Mouse (Mus musculus) CD4-positive, CD25-positive, alpha-beta regulatory T cell, adult 2 months (primary cell): ENCODE measurements around the gene Gns.
A peak's percentile ranks its signal among the peaks of the same experiment; 100 is the strongest.
"Not testable (repeated sequence)": the region's sequence is repeated elsewhere in the genome, so short reads cannot be mapped to it uniquely, and the experiment has no call there.

ENCODE experiments used
- DNase-seq: peaks from one replicate; pipeline ENCODE4 v3.0.0-alpha.2; 2012; ENCODE audit warnings: low read depth, low spot score

The Gns gene

DNA sequence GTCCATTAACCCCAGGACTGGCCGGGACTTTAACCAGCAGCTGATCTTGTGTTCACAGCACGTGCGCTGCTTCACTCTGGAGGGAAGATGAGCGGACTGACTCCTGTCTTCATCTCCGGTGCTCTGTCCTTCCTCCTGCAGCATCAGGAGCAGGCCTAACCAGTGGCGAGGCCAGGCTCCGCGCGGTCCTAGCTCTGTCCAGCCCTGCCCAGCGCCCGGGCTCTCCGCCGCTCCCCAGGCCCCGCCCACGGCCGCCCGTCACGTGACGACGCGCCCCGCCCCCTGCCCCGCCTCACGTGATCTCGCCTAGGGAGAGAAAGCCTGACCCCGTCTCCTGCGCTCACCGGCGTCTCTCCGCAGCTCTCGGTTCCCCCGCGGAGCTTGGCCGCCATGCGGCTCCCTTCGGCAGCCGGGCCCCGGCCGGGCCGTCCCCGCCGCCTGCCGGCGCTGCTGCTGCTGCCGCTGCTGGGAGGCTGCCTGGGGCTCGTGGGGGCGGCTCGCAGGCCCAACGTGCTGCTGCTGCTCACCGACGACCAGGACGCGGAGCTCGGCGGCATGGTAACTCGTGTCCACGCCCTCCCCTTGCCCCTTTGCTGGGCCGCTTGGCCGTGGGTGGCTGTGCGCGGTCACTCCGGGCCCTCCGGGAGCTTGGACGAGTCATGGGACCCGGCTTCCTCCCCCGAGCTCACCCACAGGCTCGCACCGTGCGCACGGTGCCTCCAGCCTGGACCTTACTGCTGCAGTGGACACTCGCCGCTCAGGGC, at the start of gene Gns:
TSS of gene Gns (plus strand) at position 290 of the 764 bp plus-strand sequence.
- peak; percentile 90 for DNase-seq

DNA sequence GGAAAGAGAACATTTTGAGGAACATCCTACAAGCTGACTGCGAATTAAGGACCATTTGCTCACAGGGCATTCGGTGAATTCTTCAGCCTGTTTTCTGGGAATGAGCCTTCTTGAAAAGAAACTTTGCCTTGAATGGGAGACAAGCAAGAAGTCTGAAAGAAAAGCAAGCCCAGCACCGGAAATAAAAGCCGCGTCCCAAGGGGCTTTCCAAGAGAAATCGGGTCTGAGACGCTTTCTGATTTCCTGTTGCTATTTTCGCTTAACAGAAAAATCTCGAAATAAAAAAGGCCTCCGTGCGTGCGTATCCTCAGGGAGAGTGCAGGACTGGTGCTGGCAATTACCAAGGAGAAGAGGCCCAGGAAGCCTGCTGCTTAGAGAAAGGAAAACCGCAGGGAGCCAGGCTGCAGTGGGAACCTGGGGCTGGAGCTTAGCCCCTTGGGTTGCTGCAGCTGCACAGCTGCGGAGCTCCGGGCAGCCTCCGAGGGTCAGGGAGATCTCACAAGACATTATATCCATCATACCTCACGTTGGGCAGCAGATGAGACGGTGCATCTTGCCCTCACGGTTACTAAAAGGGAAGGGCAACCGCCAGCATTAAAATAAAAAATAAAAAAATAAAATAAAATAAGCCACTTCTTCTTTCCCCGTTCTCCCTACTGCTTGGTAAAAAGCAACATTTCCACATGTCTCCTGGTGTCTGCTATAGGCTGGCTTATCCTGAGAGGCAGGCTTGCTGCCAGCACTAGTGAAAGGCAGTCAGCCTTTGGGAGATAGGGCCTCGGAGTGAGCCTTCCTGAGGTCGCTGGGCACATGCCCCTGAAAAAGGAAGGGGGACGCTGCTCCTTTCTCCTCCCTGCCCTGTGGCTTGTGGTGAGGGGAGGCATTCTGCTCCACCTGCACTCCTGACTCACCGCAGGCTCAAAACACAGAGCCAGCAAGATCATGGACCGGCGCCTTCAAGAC, 49.3 kb upstream of the Gns start:
- peak; percentile 77 for DNase-seq

DNA sequence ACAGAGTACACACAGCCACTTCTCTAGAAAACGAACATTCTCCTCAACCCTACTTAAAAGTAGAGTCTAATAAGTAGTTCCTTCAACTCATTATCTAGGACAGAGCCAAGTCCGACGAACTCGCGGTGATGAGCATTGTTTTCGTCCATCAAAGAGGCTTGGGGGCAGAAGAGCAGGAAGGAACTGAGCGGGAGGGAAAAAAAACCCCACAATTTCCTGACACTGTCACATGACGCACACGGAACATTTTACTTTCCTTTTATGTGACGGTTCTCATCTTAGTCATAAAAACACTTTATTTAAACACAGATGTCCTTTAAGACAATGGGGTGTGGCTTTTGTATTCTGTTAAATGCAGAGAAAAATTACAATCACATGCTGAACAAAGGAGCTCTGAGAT, 48.5 kb upstream of the Gns start:
- peak; percentile 91 for DNase-seq

DNA sequence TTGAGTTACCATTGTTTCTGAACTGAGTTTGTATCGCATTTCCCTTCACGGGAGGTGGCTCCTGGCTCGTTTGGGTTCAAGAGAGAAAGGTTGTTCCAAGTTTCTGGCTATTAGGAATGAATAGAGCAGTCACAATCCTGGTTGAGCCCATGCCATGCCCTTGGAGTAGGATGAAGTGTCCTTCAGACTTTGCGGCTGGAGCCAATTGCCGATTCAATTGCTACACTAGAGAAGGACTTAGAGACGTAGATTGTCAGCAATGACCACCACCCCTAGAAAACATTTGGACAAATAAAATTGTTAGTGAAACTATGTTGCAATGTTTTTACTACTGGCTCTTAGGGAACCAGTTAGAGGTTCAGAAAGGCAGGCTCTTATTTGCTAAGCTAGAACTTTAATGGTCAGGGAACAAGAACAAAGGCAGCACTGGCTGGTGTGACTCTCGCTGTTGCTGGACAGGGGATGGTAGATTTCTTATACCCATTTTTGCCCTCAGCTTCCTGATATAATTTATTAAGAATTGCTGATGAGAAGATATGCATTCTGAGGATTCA, 46.4 kb upstream of the Gns start:
- no peak for DNase-seq

DNA sequence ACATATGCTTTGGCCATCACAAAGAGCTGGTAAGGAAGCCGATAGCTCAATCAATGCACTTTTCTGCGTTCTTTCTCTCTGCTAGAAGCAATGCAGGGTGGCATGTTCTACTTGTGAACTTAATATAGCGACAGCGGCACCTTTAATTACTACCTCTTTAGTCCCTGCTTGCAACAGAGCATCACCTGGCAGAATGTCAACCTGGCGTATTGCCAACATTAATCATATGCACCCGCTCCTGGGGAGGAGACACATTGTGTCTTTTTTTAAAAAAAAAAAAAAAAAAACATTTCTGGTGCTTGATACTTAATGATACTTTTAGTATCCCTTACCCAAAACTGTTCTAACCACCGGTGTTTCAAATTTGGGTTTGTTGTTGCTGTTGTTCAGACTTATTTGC, 41.4 kb upstream of the Gns start:
- no peak for DNase-seq

DNA sequence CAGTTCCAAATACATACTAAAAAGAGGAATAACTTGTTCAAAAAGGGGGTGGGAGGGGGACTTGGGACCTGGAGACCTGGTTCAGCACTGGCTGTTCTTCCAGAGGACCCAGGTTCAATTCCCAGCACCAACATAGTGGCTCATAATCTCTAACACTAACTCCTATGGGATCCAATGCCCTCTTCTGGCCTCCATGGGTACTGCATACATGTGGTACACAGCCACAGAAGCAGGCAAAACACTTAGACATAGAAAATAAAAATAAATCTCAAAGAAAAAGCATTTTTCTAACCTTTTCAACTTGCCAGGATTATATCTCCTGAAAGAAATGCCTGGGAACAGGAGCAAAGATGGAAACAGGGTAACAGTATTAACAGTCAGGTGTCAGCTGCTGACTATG, 38.7 kb upstream of the Gns start:
- DNase-seq = peak; percentile 44

DNA sequence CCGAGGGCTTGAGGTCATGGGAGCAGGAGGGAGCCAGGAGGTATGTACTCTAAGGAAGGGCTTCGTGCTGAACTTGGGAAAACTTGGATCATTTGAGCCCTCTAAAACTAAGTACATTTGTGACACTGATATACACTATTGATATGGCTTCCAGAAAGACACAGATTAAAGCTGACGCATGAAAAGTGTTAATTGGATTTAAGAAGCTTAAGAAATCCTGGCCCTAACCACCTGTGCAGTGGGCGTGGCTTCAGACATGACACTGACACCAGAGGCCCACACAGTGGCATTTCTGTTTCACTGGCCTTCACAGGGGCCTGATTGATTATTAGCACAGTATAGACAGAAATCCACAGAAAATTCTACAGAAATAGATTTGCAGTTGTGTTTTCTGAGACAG, 35.3 kb upstream of the Gns start:
- DNase-seq = no peak

DNA sequence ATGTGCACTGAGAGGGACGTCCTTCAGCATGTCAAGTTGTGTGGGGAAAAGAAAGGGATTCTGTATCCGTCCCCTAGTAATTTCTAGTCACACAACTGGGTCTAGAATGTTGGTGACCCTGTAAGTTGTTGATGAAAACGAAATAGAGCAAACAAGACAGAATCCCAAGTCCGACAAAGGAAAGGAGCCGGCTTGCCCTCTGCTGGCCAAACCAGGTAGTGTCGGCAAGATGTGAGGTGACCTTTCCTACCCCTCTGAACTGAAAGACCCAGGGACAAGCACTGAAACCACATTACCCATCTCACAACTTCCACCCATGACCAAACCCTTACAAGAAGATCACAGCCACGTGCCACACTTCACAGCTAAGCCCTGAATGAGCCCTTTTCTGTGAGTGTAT, 34.0 kb upstream of the Gns start:
- DNase-seq = peak; percentile 87

DNA sequence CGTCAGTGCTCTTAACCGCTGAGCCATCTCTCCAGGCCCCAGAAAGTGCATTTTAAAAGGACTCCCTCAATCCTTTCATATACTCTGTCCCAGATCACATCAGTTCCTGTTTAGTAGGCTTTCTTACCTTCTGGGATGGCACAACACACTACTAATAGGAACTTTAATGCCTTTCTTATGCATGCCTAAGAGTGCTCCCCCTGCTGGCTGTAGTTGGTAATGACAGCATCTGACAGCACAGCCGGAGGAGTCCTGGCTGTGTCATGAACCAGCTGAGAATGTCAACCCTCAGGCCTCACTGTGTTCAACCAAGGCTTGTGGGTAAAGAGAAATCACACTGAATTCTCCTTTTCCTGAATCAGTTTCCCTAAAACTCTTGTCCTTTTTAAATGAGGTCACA, 30.3 kb upstream of the Gns start:
- peak; percentile 88 for DNase-seq

DNA sequence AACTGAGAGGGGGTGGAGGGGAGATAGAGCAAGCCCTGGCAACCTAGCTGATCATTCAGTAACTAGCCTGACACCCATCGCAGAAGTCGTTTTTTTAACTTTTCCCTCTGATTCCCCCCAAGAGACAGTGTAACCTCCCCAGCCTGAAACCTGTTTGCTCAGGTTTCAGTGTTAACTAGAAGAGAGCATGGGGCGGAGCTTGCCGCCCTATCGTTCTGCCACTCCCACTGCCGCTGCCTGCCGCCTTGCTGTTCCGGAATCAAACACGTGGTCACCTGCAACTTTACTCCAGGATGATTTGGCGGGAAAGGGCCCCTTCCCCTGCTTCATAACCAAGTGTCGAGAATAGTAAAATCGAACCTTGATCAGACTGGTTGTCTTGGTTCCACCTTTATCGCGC, 28.4 kb upstream of the Gns start:
- not testable (repeated sequence) for DNase-seq

DNA sequence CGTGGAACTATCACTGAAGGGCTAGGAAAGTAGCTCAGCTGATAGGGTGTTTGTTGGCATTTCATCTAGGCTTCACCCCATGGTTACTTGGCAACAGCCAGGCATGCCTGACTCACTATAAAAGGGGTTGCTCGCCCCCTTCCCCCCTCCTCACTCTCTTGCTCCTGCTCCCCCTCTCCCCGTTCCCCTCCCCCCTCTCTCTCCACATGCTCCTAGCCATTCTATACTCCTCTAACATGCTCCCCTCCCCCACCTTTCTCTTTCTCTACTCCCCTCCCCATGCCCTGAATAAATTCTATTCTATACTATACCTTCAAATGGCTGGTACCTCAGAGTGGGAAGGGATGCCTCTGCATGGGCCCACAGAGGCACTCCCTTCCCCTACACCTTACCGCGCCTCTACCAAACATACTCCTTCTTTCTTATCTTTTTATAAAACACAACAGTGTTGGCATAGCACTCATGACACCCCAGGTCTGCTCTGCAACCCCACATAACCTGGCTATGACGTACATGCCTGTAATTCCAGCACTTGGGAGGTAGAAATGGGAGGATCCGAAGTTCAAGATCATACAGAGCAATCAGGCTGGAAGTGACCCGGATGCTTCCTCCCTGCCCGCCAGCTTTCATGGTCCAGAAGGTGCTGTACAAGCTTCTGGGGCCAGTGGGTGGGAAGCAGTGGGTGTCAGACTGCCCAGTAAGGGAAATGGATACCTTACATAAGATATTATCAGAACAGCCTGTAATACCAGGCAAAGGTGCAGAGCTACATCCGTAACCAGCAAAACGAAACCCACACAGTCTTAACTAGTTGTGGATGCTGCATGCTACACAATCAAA, 23.9 kb upstream of the Gns start:
- no peak for DNase-seq

DNA sequence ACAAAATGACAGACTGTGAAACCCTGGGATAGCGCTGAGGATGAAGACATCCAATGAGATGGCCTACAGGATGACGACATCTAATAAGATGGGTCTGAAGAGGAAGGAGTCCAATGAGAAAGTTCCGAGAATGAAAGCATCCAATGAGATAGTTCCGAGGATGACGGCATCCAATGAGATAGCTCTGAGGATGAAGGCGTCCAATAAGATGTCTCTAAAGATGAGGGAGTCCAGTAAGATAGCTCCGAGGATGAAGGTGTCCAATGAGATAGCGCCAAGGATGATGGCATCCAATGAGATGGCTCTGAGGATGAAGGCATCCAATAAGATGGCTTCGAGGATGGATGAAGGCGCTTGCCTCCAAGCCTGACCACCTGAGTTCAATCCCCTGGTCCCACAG, 22.6 kb upstream of the Gns start:
- no peak for DNase-seq

DNA sequence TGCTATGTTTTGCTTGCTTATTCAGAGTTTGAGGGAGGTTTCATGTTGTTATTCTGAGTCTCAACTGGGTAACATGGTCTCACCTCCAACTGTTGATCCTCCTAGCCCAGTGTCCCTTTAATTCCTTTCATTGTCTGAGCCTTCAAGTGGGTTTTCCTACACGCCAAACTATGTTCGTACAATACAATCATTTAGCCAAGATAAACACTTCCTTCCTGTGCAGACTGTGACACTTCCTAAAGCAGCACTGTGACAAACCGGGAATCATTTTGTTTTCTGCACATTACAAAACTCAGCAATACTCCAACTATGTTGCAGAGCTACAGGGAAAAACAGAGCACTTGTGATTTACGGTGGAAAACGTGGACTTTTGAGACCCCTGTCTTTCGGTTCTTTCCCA, 21.0 kb upstream of the Gns start:
- no peak for DNase-seq

DNA sequence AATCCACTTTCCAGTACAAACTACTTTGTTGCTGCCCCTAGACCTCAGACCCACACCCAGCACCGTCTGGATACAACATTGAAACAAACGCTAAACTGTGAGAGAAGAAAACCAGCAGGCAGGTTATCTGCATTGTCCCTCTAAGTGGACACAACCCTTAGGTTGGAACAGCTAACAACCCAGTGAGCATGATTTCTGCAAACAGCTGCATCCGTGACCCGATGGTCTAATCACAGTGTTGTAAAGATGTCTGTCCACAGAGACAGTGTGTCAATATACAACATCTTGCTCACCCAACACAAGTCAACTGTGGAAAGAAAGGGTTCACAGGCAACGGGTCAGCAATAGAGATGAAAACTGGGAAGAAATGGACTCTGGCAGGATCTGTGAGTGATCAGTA, 15.6 kb upstream of the Gns start:
- no peak for DNase-seq

DNA sequence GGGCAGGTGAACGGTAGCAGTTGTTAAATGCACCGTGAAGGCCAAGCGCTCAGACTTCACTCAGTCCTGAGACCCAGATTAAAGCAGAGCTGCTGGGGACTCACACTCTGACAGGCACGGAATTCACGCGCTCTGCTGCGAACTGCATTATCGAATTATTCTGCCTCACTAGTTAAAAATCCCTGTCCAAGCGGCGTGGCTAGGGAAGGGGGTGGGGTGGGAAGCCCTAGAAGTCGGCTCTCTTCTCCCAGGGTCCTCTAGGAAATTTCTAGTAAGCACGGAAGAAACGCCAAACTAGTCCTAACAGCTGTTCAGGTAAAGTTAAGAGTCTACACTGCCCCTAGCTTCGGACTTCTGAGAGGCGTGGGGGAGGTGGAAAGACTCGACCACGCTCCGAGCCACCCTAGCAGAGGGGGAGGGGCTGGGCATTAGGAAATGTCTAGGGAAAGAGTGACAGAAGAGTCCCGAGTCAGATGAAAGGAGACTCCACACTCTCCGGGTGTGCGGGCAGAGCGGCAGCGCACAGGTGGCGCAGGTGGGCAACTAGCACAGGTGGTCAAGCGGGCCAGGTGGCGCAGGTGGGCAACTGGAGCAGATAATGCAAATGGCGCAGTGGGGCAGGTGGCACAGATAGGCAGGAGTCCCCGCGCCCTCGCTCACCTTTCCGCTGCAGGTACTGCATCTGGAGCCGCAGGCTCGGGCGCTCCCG, 14.4 kb upstream of the Gns start:
- no peak for DNase-seq

DNA sequence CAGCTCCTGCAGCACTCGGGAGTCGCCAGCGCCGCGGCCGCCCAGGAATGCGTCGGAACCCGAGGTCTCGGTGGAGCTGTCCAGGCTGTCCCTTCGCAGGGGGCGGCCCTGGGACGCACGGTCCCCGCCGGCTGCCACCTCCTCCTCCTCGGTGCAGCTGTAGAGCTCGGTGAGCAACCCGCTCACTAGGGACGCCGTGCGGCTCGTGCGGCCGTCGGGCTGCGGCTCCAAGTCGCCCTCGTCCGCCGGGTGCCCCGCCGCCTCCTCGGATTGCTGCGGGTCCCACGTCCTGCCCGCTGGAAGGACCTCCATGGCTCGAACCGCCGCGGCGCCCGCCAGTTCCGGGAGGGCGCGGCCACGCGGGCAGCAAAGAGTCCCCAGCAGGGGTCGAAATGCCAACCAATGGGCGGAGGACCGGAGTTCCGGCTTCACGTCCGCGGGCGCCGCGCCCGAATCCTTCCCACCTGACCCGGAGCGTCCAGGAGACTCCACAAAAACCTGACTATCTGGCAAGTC, 13.8 kb upstream of the Gns start, which contains the start of gene Tbc1d30:
TSS of gene Tbc1d30 (minus strand) at position 213 of the 516 bp plus-strand sequence.
- DNase-seq = peak; percentile 51

DNA sequence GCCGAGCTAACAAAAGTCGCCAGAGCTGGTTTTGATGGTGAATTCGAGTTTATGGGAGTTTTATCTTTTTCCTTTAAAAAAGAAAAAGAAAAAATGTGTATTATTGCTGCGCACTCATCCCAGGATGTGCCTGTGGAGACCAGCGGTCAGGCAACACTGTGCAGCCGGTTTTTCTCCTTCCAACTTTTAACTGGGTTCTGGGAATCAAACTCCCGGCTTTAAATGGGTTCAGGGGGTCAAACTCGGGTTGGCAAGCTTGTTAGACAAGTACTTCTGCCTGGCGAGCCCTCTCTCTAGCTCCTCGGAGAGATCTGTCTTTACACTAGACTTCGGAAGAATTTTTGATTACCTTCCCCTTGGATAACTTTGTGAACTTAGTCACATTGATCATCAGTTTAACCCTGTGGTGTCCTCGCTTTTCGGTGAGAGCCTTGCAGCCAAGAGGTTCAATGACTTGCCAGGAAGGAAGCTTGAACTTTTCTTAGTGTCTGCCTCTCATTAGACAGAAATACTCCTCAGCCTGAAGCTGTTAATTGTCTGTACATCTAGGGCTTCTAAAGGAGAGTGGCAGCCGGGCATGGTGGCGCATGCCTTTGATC, 13.1 kb upstream of the Gns start:
- no peak for DNase-seq

DNA sequence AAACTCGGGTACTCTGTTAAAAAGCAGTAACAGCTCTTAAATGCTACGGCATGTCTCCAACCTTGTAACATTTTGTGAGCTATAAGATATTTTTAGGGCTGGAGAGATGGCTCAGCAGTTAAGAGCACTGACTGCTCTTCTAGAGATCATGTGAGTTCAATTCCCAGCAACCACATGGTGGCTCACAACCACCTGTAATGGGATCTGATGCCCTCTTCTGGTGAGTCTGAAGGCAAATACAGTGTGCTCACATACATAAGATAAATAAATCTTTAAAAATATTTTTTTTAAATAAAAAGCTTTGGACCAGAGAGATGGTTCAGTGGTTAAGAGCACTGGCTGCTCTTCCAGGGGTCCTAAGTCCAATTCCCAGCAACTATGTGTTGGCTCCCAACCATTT, 4.5 kb upstream of the Gns start:
- no peak for DNase-seq

DNA sequence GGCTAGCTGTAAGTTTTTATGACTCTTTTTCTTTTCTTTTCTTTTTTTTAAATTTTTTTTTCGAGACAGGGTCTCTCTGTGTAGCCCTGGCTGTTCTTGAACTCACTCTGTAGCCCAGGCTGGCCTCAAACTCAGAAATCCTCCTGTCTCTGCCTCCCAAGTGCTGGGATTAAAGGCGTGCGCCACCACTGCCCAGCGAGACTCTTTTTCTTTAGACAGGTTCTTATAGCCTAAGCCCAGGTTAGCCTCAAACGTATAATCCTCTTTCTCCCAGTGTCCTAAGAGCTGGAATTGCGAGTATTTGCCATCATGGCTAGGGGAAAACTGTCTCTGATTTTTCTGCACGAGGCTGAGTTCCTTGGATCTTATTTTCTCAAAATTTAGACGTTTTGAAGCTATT, 1.7 kb upstream of the Gns start:
- DNase-seq = no peak

DNA sequence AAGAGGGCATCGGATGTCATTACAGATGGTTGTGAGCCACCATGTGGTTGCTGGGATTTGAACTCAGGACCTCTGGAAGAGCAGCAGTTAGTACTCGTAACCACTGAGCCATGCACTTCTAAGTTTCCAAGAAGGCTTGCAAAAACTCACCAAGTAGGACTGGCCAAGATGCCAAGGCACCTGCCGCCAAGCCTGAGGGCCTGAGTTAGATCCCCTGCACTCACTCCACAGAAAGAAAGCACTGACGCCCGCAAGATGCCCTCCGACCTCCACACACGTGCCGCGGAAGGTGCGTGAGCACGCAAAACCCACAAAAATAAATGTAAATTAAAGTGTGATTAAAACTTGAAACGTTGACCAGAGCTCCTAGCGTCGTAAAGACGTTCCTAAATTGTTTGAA, 584 bp upstream of the Gns start:
- DNase-seq = no peak
